Mouse (Mus musculus) stomach, postnatal 0 days (tissue): ENCODE data around the gene Gnb2. TPM values are rescaled to one million over a fixed set of nuclear protein-coding genes. Genes with fewer than 3 reads are reported as not detected.

Source experiments
- ATAC-seq: fragments of 200-750 bp; cut with Nextera tagmentation; 2 replicates; pipeline ENCODE4 v1.8.0; 2017; ENCODE audit not compliant: low FRiP score, low TSS enrichment
- DNase-seq: peaks from one replicate; pipeline ENCODE4 v3.0.0-alpha.2; 2016; ENCODE audit warnings: low spot score
- H3K27ac ChIP-seq: fragments of 300-500 bp; sonication (generic); replicated peaks from 2 replicates; pipeline ENCODE4 v1.5.1; 2014; ENCODE audit warnings: mild to moderate bottlenecking, control low read depth
- H3K27me3 ChIP-seq: fragments of 300-500 bp; sonication (generic); 2 replicates; pipeline ENCODE4 v1.6.1; 2014; ENCODE audit warnings: low read length; ENCODE audit not compliant: control insufficient read depth, insufficient read depth
- H3K36me3 ChIP-seq: fragments of 300-500 bp; sonication (generic); 2 replicates; pipeline ENCODE4 v1.6.1; 2014; ENCODE audit warnings: low read length, mixed read lengths; ENCODE audit not compliant: control insufficient read depth, insufficient read depth
- H3K4me1 ChIP-seq: fragments of 300-500 bp; sonication (generic); replicated peaks from 2 replicates; pipeline ENCODE4 v1.6.1; 2014; ENCODE audit warnings: antibody characterized with exemption; ENCODE audit not compliant: control insufficient read depth, insufficient read depth
- H3K4me2 ChIP-seq: fragments of 300-500 bp; sonication (generic); replicated peaks from 2 replicates; pipeline ENCODE4 v1.6.1; 2014; ENCODE audit warnings: low read depth, mild to moderate bottlenecking, control low read depth, moderate library complexity
- H3K4me3 ChIP-seq: fragments of 300-500 bp; sonication (generic); 2 replicates; pipeline ENCODE4 v1.5.1; 2014; ENCODE audit warnings: low read depth, low read length, control low read depth
- H3K9ac ChIP-seq: fragments of 300-500 bp; sonication (generic); 2 replicates; pipeline ENCODE4 v1.6.1; 2014; ENCODE audit warnings: mild to moderate bottlenecking, low read length, control low read depth, mixed read lengths
- H3K9me3 ChIP-seq: fragments of 300-500 bp; sonication (generic); 2 replicates; pipeline ENCODE4 v1.6.1; 2016; ENCODE audit warnings: low read length; ENCODE audit not compliant: control insufficient read depth
- CTCF ChIP-seq: IDR thresholded peaks from 2 replicates; pipeline ENCODE4 v1.5.1; 2016; ENCODE audit warnings: antibody characterized with exemption, low read depth, mild to moderate bottlenecking, moderate library complexity
- EP300 ChIP-seq: optimal IDR thresholded peaks from 2 replicates; pipeline ENCODE3; 2016; ENCODE audit warnings: antibody characterized with exemption
- WGBS: fragments of 180-500 bp; shearing (Covaris S2); extraction: QIAGEN DNeasy Blood & Tissue Kit; methylation state at CpG from one replicate; pipeline ENCODE4 v1.1.7; 2014; 5-methylcytosine and 5-hydroxymethylcytosine counted together
- polyA plus RNA-seq: library from polyadenylated mRNA; unstranded; fragments of >200 nt; fragmentation: Nextera tagmentation; extraction: Ambion mirVana; gene quantifications from 2 replicates; pipeline ENCODE4 v1.2.1, GENCODE M21; 2015

The Gnb2 gene
- polyA plus RNA-seq, result 345 and 374 TPM in 2 replicates

DNA sequence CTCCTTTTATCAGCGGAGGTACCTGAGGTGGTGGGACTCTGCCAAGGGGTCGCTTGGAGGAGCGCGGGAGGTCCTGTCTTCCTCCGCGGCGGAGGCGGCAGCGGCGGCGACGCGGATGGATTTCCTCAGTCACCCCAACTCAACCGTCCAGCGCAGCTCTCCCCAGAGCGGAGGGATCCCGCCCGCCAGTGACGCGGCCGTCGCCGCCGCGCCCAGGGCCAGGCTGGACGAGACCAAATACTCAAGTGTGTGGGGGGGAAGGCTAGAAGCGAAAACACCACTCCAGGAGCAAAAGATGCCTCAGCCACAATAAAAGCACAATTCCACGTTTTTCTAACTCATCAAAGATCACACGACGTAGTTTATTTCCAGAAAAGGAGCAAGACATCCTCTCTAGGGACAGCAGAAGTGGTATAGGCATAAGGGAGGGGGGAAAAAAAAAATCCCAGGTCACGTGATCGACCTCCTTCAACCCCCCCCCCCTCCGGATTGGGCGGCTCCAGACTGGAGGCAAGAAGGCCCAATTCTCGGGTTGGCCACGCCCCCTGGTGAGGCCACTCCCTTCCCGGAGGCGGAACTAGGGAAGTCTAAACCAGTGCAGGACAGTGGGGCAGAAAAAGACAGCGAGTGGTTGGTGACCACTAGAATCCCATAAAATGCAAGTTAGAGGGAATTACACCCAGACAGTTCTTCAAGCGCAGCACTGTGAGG is at the start of gene Gnb2, which contains the start of gene Epo:
TSS of gene Gnb2 (minus strand) at position 394 of the 711 bp plus-strand sequence.
TSS of gene Epo (minus strand) at position 126 of the 711 bp plus-strand sequence.
- ATAC-seq (peak; percentile 81), DNase-seq (peak; percentile 99)
- H3K4me3 ChIP-seq, result peak within 1 kb of the TSS; percentile 78
- 0% methylated on average over 40 of the region's 40 CpGs for WGBS
- peak within 1 kb of the TSS; percentile 86 for H3K9ac ChIP-seq
- peak within 1 kb of the TSS; percentile 95 for H3K4me2 ChIP-seq
- TF ChIP-seq EP300, result peak; percentile 79
- TF ChIP-seq CTCF, result 0 out of 2 replicates have a peak, but pooled peaks have one; percentile 14
- H3K9me3 ChIP-seq, result no peaks in the 10 kb centered on the region
- no peaks in the 10 kb centered on the region for H3K27me3 ChIP-seq
- peaks cover 2% of the 10 kb centered on the region for H3K4me1 ChIP-seq
- peaks cover 17% of the 10 kb centered on the region for H3K36me3 ChIP-seq
- peak within 1 kb of the TSS; percentile 94 for H3K27ac ChIP-seq

DNA sequence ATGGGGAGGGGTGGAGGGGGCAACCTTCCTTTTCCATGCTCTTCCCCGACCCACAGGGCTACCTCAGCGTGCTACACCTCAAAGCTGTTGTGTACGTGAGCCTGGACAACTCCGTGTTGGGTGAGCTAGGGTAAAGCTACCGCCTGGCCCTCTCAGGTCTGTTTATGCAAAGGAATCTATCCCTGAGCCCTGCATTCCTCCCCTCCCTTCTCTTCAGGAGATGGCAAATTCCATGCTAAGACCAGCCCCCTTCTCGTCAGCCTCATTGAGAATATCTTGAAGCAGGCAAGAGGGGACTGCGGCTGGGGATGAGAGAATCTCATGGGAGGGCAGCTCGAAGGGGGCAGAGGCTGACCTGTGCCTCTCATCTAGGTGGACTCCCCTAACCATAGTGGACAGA is 49.4 kb upstream of the Gnb2 start:
- DNase-seq, result no peak
- ATAC-seq, result no peak
- no peak overlapping the region; the same call in 1 of the 2 replicates for H3K4me2 ChIP-seq

GRCm38 (mm10) chr5:137580246-137580645 is 46.9 kb upstream of the Gnb2 start:
- ATAC-seq (no peak), DNase-seq (no peak)
- TF ChIP-seq EP300, result no peak
- TF ChIP-seq CTCF, result no peak
- Histone ChIP-seq H3K27me3 (no peaks in the 10 kb centered on the region), H3K4me3 (no peak overlapping the region), H3K9me3 (no peaks in the 10 kb centered on the region), H3K4me1 (no peaks in the 10 kb centered on the region), H3K27ac (no peak overlapping the region), H3K9ac (no peak overlapping the region), H3K36me3 (no peaks in the 10 kb centered on the region), H3K4me2 (no peak overlapping the region)
- 69% methylated on average over 6 of the region's 6 CpGs for WGBS

More for the DNA sequence above, 49.4 kb upstream of the Gnb2 start:
- TF ChIP-seq EP300 (no peak), CTCF (no peak)
- H3K27ac ChIP-seq, result no peak overlapping the region
- H3K36me3 ChIP-seq, result no peaks in the 10 kb centered on the region
- H3K9me3 ChIP-seq, result no peaks in the 10 kb centered on the region
- no peak overlapping the region for H3K9ac ChIP-seq
- H3K4me1 ChIP-seq, result no peaks in the 10 kb centered on the region
- H3K27me3 ChIP-seq, result no peaks in the 10 kb centered on the region
- 30% methylated on average over 8 of the region's 8 CpGs for WGBS
- H3K4me3 ChIP-seq, result no peak overlapping the region

- no peak for ATAC-seq
- peak overlapping the region; percentile 35 for H3K9ac ChIP-seq
Measured at GRCm38 (mm10) chr5:137574470-137574901, 41.2 kb upstream of the Gnb2 start.

GRCm38 (mm10) chr5:137570691-137571586 is 37.6 kb upstream of the Gnb2 start:
- Histone ChIP-seq H3K4me2 (no peak overlapping the region), H3K36me3 (no peaks in the 10 kb centered on the region), H3K4me3 (no peak overlapping the region), H3K27me3 (no peaks in the 10 kb centered on the region), H3K4me1 (no peaks in the 10 kb centered on the region), H3K9me3 (no peaks in the 10 kb centered on the region), H3K9ac (no peak overlapping the region), H3K27ac (no peak overlapping the region)
- TF ChIP-seq CTCF (no peak), EP300 (no peak)
- ATAC-seq (no peak), DNase-seq (no peak)
- 72% methylated on average over 17 of the region's 17 CpGs for WGBS

More at GRCm38 (mm10) chr5:137574470-137574901, 41.2 kb upstream of the Gnb2 start:
- TF ChIP-seq CTCF (peak; percentile 54), EP300 (no peak)
- Histone ChIP-seq H3K4me3 (peak overlapping the region; percentile 15; the same call in 1 of the 2 replicates), H3K27me3 (no peaks in the 10 kb centered on the region), H3K9me3 (no peaks in the 10 kb centered on the region), H3K4me2 (peak overlapping the region; percentile 42), H3K27ac (no peak overlapping the region), H3K36me3 (no peaks in the 10 kb centered on the region), H3K4me1 (no peaks in the 10 kb centered on the region)
- 9% methylated on average over 27 of the region's 27 CpGs for WGBS
- DNase-seq, result peak; percentile 48
